Comparison of ENCODE assay signal across 23 mouse cellular contexts in genomic region chr10:110840864-110841263, GRCm38 (mm10).
DNase-seq lines count a peak whose midpoint lies in the region; ATAC-seq and TF ChIP-seq lines count a peak whose summit lies in the region.
"Had no signal": no experiment of that assay in that cellular context is flagged by ENCODE, and none has a peak within 500 bp of the region (broad histone marks: within the 10 kb centered on the region; RNA-seq: fewer than 3 reads in every experiment).

No protein-coding gene starts in this region.

- H3K36me3 ChIP-seq in heart, postnatal 0 days (replicated peaks; ENCODE audit: control insufficient read depth, insufficient read depth, low read length) = no peaks in the 10 kb centered on the region
- no peaks in the 10 kb centered on the region for H3K36me3 ChIP-seq in heart, adult 2 months (ENCODE audit: control insufficient read depth, insufficient read depth, low read length)
- no peaks in the 10 kb centered on the region for H3K36me3 ChIP-seq in liver, adult 2 months (ENCODE audit: control insufficient read depth, insufficient read depth, low read length)
- H3K36me3 ChIP-seq in liver, embryonic 11.5 days (ENCODE audit: control insufficient read depth, insufficient read depth, low read length) = no peaks in the 10 kb centered on the region
- H3K36me3 ChIP-seq: embryonic facial prominence, embryonic 15.5 days; forebrain, embryonic 10.5 days; liver, embryonic 12.5 days; midbrain, embryonic 15.5 days had no signal

- H3K9me3 ChIP-seq in heart, postnatal 0 days (replicated peaks; ENCODE audit: control insufficient read depth, low read length) = no peaks in the 10 kb centered on the region
- no peaks in the 10 kb centered on the region for H3K9me3 ChIP-seq in liver, embryonic 11.5 days (ENCODE audit: control insufficient read depth, low read length)
- H3K9me3 ChIP-seq: embryonic facial prominence, embryonic 15.5 days; forebrain, embryonic 10.5 days; liver, embryonic 12.5 days; midbrain, embryonic 15.5 days had no signal

- ATAC-seq in heart, postnatal 0 days (ENCODE audit: insufficient read depth, low read depth) = no peak
- no peak for ATAC-seq in liver, embryonic 11.5 days (replicated peaks; ENCODE audit: low FRiP score)
- ATAC-seq: hindbrain, embryonic 16.5 days; liver, embryonic 12.5 days; midbrain, embryonic 15.5 days had no signal

- peak; percentile 49 for TF ChIP-seq CTCF in heart, postnatal 0 days (IDR thresholded peaks at IDR 0.05; ENCODE audit: low read depth)
- TF ChIP-seq CTCF in heart, adult 2 months (IDR thresholded peaks at IDR 0.05) = no peak
- peak; percentile 32; the same call in 1 of the 2 replicates for TF ChIP-seq CTCF in liver, adult 2 months (IDR thresholded peaks at IDR 0.05; ENCODE audit: low read depth, low read length)

- no peak for TF ChIP-seq POLR2A in heart, adult 2 months (IDR thresholded peaks at IDR 0.05; ENCODE audit: insufficient read depth, low read depth, low read length)
- TF ChIP-seq POLR2A in liver, adult 2 months (IDR thresholded peaks at IDR 0.05; ENCODE audit: extremely low read depth, insufficient read depth, low read length) = no peak

- no peak overlapping the region for H3K9ac ChIP-seq in heart, postnatal 0 days (replicated peaks; ENCODE audit: low read depth, low read length)
- H3K9ac ChIP-seq in heart, adult 2 months (ENCODE audit: low read depth, low read length) = no peak overlapping the region
- H3K9ac ChIP-seq in liver, adult 2 months (ENCODE audit: low read depth, low read length) = no peak overlapping the region
- H3K9ac ChIP-seq in liver, embryonic 11.5 days (ENCODE audit: low read depth, low read length) = no peak overlapping the region
- H3K9ac ChIP-seq: embryonic facial prominence, embryonic 15.5 days; liver, embryonic 12.5 days; lung, embryonic 14.5 days; midbrain, embryonic 15.5 days had no signal

- no peak overlapping the region for H3K4me3 ChIP-seq in heart, postnatal 0 days (ENCODE audit: low read depth, low read length)
- H3K4me3 ChIP-seq in heart, adult 2 months = no peak overlapping the region
- no peak overlapping the region for H3K4me3 ChIP-seq in liver, adult 2 months (ENCODE audit: insufficient read depth, low read depth, low read length)
- no peak overlapping the region for H3K4me3 ChIP-seq in liver, embryonic 11.5 days (ENCODE audit: low read depth, low read length)
- H3K4me3 ChIP-seq: embryonic facial prominence, embryonic 15.5 days; forebrain, embryonic 10.5 days; liver, embryonic 12.5 days; midbrain, embryonic 15.5 days had no signal

- no peaks in the 10 kb centered on the region for H3K79me2 ChIP-seq in heart, adult 2 months (replicated peaks; ENCODE audit: control insufficient read depth, insufficient read depth, low read length)
- H3K79me2 ChIP-seq in liver, adult 2 months (ENCODE audit: control insufficient read depth, insufficient read depth, low read length) = no peaks in the 10 kb centered on the region

- 15% methylated on average over 3 of the region's 3 CpGs for WGBS in heart, postnatal 0 days
- 31% methylated on average over 3 of the region's 3 CpGs for WGBS in heart, adult 2 months
- 51% methylated on average over 3 of the region's 3 CpGs for WGBS in liver, adult 2 months
- WGBS in liver, embryonic 11.5 days = 50% methylated on average over 3 of the region's 3 CpGs

- H3K4me2 ChIP-seq in heart, postnatal 0 days (ENCODE audit: low read depth, low read length) = no peak overlapping the region
- H3K4me2 ChIP-seq in liver, embryonic 11.5 days = no peak overlapping the region
- H3K4me2 ChIP-seq: embryonic facial prominence, embryonic 15.5 days; liver, embryonic 12.5 days; lung, embryonic 14.5 days; midbrain, embryonic 15.5 days had no signal

- DNase-seq in heart, postnatal 0 days (ENCODE audit: low spot score) = no peak
- DNase-seq in heart, adult 2 months = no peak
- DNase-seq in liver, adult 2 months (ENCODE audit: extremely low read depth, low read depth, low spot score) = no peak
- no peak for DNase-seq in liver, embryonic 11.5 days (ENCODE audit: low spot score)
- DNase-seq in kidney, postnatal 10 days = peak; percentile 15
- no peak for DNase-seq in cerebellum, postnatal 36 days
- DNase-seq in left cerebral cortex, postnatal 10 days (ENCODE audit: extremely low spot score in 1 of 2, low spot score in 2 of 2) = no peak
- DNase-seq: cerebellum, adult 9-11 months; embryo, embryonic 11 days; gastrocnemius, postnatal 25 days; heart, postnatal 36 days; layer of hippocampus, postnatal 36 days; left cerebral cortex, postnatal 4 days; lung, embryonic 14.5 days; retina, postnatal 1 day; right cerebral cortex, postnatal 4 days; thymus, adult 2 months had no signal

- TF ChIP-seq EP300 in heart, postnatal 0 days (IDR thresholded peaks at IDR 0.05; ENCODE audit: low read depth) = no peak
- TF ChIP-seq EP300 in heart, adult 2 months (IDR thresholded peaks at IDR 0.05; ENCODE audit: insufficient read depth, low read depth, low read length) = no peak

- no peaks in the 10 kb centered on the region for H3K4me1 ChIP-seq in heart, postnatal 0 days (ENCODE audit: control insufficient read depth, insufficient read depth)
- H3K4me1 ChIP-seq in heart, adult 2 months (ENCODE audit: control insufficient read depth, insufficient read depth, low read length) = no peaks in the 10 kb centered on the region
- H3K4me1 ChIP-seq in liver, adult 2 months (ENCODE audit: control insufficient read depth, insufficient read depth, low read length) = no peaks in the 10 kb centered on the region
- H3K4me1 ChIP-seq in liver, embryonic 11.5 days (replicated peaks; ENCODE audit: control insufficient read depth, insufficient read depth, low read length) = no peaks in the 10 kb centered on the region
- H3K4me1 ChIP-seq: embryonic facial prominence, embryonic 15.5 days; liver, embryonic 12.5 days; midbrain, embryonic 15.5 days had no signal

- intact Hi-C loops in heart, adult 2 months (cut with DNase I) = loop anchor here (5.0 kb wide), 1 partner anchor 56 kb away; no protein-coding TSS in a partner anchor
- intact Hi-C loops in left cerebral cortex, postnatal 10 days (cut with DNase I) = no loop called here

- no peak overlapping the region for H3K27ac ChIP-seq in heart, postnatal 0 days (ENCODE audit: low read depth)
- H3K27ac ChIP-seq in heart, adult 2 months = no peak overlapping the region
- H3K27ac ChIP-seq in liver, adult 2 months (replicated peaks; ENCODE audit: insufficient read depth, low read depth, low read length) = no peak overlapping the region
- no peak overlapping the region for H3K27ac ChIP-seq in liver, embryonic 11.5 days (ENCODE audit: low read depth, low read length)
- H3K27ac ChIP-seq: embryonic facial prominence, embryonic 15.5 days; forebrain, embryonic 10.5 days; liver, embryonic 12.5 days; macrophage; midbrain, embryonic 15.5 days had no signal

- no peaks in the 10 kb centered on the region for H3K27me3 ChIP-seq in heart, postnatal 0 days (ENCODE audit: control insufficient read depth, insufficient read depth, low read length)
- H3K27me3 ChIP-seq in heart, adult 2 months (ENCODE audit: control insufficient read depth, insufficient read depth, low read length) = no peaks in the 10 kb centered on the region
- no peaks in the 10 kb centered on the region for H3K27me3 ChIP-seq in liver, adult 2 months (ENCODE audit: control insufficient read depth, insufficient read depth, low read length)
- H3K27me3 ChIP-seq in liver, embryonic 11.5 days (replicated peaks; ENCODE audit: control insufficient read depth, insufficient read depth, low read length) = no peaks in the 10 kb centered on the region
- H3K27me3 ChIP-seq: embryonic facial prominence, embryonic 15.5 days; liver, embryonic 12.5 days; midbrain, embryonic 15.5 days had no signal
